In the genomic region with DNA sequence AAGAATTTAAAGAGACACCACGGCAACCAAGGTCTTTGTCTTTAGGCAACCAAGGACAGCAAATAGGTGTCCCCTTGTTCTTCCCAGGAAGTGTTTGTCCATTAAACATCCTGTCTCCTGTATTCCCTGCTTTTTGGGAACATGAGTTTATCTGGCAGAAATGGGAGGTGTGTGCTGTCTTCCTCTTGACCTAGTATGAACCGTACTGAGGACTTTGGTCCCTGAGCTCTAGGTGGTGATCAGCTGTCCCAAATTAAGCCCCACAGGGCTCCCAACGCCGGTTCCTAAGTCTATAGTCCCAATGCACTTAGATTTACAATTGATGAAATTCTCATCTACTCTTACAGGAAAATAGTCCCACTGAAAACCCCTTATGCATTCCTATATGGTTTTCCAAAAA, we compare ENCODE assay signal across 9 mouse cellular contexts. TPM values are rescaled to one million over a fixed set of nuclear protein-coding genes. Genes with fewer than 3 reads are reported as not detected.
DNase-seq lines count a peak whose midpoint lies in the region; ATAC-seq and TF ChIP-seq lines count a peak whose summit lies in the region.
"Had no signal": no experiment of that assay in that cellular context is flagged by ENCODE, and none has a peak within 500 bp of the region (broad histone marks: within the 10 kb centered on the region; RNA-seq: fewer than 3 reads in every experiment).

No protein-coding gene starts in this region.

- TF ChIP-seq POLR2A in cerebellum, adult 2 months (IDR thresholded peaks at IDR 0.05; ENCODE audit: borderline replicate concordance, insufficient read depth, low read length): no peak
- no peak for TF ChIP-seq POLR2A in lung, adult 2 months (IDR thresholded peaks at IDR 0.05; ENCODE audit: borderline replicate concordance, extremely low read depth, low read depth, low read length)

- peak overlapping the region; percentile 70 for H3K4me3 ChIP-seq in cerebellum, adult 2 months (replicated peaks; ENCODE audit: insufficient read depth, low read depth, low read length)
- peak overlapping the region; percentile 57 for H3K4me3 ChIP-seq in lung, adult 2 months (replicated peaks; ENCODE audit: extremely low read depth, low read depth, low read length)
- H3K4me3 ChIP-seq in limb, embryonic 10.5 days: peak overlapping the region; percentile 90
- H3K4me3 ChIP-seq in neural tube, embryonic 15.5 days (replicated peaks): peak overlapping the region; percentile 84; the same call in 1 of the 2 replicates

- 53% methylated on average over 4 of the region's 4 CpGs for WGBS in cerebellum, adult 2 months
- 44% methylated on average over 4 of the region's 4 CpGs for whole genome bisulfite sequencing in lung, adult 2 months
- 82% methylated on average over 4 of the region's 4 CpGs for WGBS in limb, embryonic 10.5 days
- 81% methylated on average over 4 of the region's 4 CpGs for WGBS in neural tube, embryonic 15.5 days

- no peak for TF ChIP-seq CTCF in cerebellum, adult 2 months (IDR thresholded peaks at IDR 0.05; ENCODE audit: borderline replicate concordance, insufficient read depth, low read depth, low read length)
- no peak for TF ChIP-seq CTCF in lung, adult 2 months (IDR thresholded peaks at IDR 0.05; ENCODE audit: insufficient read depth, low read length)

- peak overlapping the region; percentile 95 for H3K4me2 ChIP-seq in neural tube, embryonic 15.5 days

- no peak for DNase-seq in cerebellum, adult 2 months
- DNase-seq in lung, adult 2 months: no peak
- no peak for DNase-seq in lung, postnatal 14 days
- DNase-seq in limb, embryonic 10.5 days (ENCODE audit: low spot score): no peak
- no peak for DNase-seq in retina, postnatal 1 day
- no peak for DNase-seq in urinary bladder, postnatal 14 days (ENCODE audit: low spot score)

- H3K9me3 ChIP-seq in limb, embryonic 10.5 days (replicated peaks): no peaks in the 10 kb centered on the region
- no peaks in the 10 kb centered on the region for H3K9me3 ChIP-seq in neural tube, embryonic 15.5 days (replicated peaks)

- H3K4me1 ChIP-seq in cerebellum, adult 2 months (ENCODE audit: control insufficient read depth, insufficient read depth, low read length): peaks cover 15% of the 10 kb centered on the region
- peaks cover 16% of the 10 kb centered on the region for H3K4me1 ChIP-seq in lung, adult 2 months (ENCODE audit: control insufficient read depth, insufficient read depth, low read length)
- peaks cover 46% of the 10 kb centered on the region for H3K4me1 ChIP-seq in limb, embryonic 10.5 days
- peaks cover 30% of the 10 kb centered on the region for H3K4me1 ChIP-seq in neural tube, embryonic 15.5 days

- H3K27me3 ChIP-seq in cerebellum, adult 2 months (ENCODE audit: control insufficient read depth, insufficient read depth, low read length): no peaks in the 10 kb centered on the region
- peaks cover 32% of the 10 kb centered on the region for H3K27me3 ChIP-seq in limb, embryonic 10.5 days (ENCODE audit: low read depth, poor library complexity, severe bottlenecking)
- H3K27me3 ChIP-seq in neural tube, embryonic 15.5 days (replicated peaks): peaks cover 16% of the 10 kb centered on the region

- peaks cover 14% of the 10 kb centered on the region; the same call in 1 of the 2 replicates for H3K36me3 ChIP-seq in limb, embryonic 10.5 days
- no peaks in the 10 kb centered on the region for H3K36me3 ChIP-seq in neural tube, embryonic 15.5 days

- peak overlapping the region; percentile 98; the same call in 1 of the 2 replicates for H3K9ac ChIP-seq in neural tube, embryonic 15.5 days (replicated peaks)

- ATAC-seq in cerebellum, adult (ENCODE audit: insufficient number of reproducible peaks, low FRiP score, low TSS enrichment): no peak
- no peak for ATAC-seq in neural tube, embryonic 15.5 days (ENCODE audit: low FRiP score)

- peak overlapping the region; percentile 79 for H3K27ac ChIP-seq in cerebellum, adult 2 months (ENCODE audit: insufficient read depth, low read length)
- peak overlapping the region; percentile 90 for H3K27ac ChIP-seq in limb, embryonic 10.5 days
- no peak overlapping the region for H3K27ac ChIP-seq in neural tube, embryonic 15.5 days (replicated peaks)

RNA-seq across cellular contexts. Expression of a gene that starts 0.6 kb away (rescaled TPM):
- 140 and 146 TPM in 2 replicates for polyA plus RNA-seq in cerebellum, adult 2 months (2012; rRNA removed)
- polyA plus RNA-seq in lung, adult 2 months (2012; rRNA removed): 507 and 712 TPM in 2 replicates
- polyA plus RNA-seq in limb, embryonic 10.5 days (2016; fragmentation: Nextera tagmentation; extraction: Ambion mirVana): 47.2 and 57.1 TPM in 2 replicates
- polyA plus RNA-seq in neural tube, embryonic 15.5 days (2015; fragmentation: Nextera tagmentation; extraction: Ambion mirVana): 60.2 and 65.7 TPM in 2 replicates

RNA-seq across cellular contexts. Expression of a gene that starts 7.5 kb away (rescaled TPM):
- polyA plus RNA-seq in cerebellum, adult 2 months (2012; rRNA removed): not detected in 2 replicates
- polyA plus RNA-seq in lung, adult 2 months (2012; rRNA removed): 77.9 and 131 TPM in 2 replicates
- 0.88 and 1.1 TPM in 2 replicates for polyA plus RNA-seq in limb, embryonic 10.5 days (2016; fragmentation: Nextera tagmentation; extraction: Ambion mirVana)
- polyA plus RNA-seq in neural tube, embryonic 15.5 days (2015; fragmentation: Nextera tagmentation; extraction: Ambion mirVana): 0.42 and 0.51 TPM in 2 replicates
- polyA plus RNA-seq: large intestine, adult 2 months had no signal

RNA-seq across cellular contexts. Expression of a gene that starts 18.3 kb away (rescaled TPM):
- 9.0 TPM in 2 replicates for polyA plus RNA-seq in cerebellum, adult 2 months (2012; rRNA removed)
- polyA plus RNA-seq in lung, adult 2 months (2012; rRNA removed): 18.8 and 19.3 TPM in 2 replicates
- polyA plus RNA-seq in limb, embryonic 10.5 days (2016; fragmentation: Nextera tagmentation; extraction: Ambion mirVana): 27.5 and 31.2 TPM in 2 replicates
- 8.3 and 10.0 TPM in 2 replicates for polyA plus RNA-seq in neural tube, embryonic 15.5 days (2015; fragmentation: Nextera tagmentation; extraction: Ambion mirVana)

RNA-seq across cellular contexts. Expression of a gene that starts 18.3 kb away (rescaled TPM):
- polyA plus RNA-seq in cerebellum, adult 2 months (2012; rRNA removed): 168 and 194 TPM in 2 replicates
- 220 and 230 TPM in 2 replicates for polyA plus RNA-seq in lung, adult 2 months (2012; rRNA removed)
- 63.2 and 79.5 TPM in 2 replicates for polyA plus RNA-seq in limb, embryonic 10.5 days (2016; fragmentation: Nextera tagmentation; extraction: Ambion mirVana)
- polyA plus RNA-seq in neural tube, embryonic 15.5 days (2015; fragmentation: Nextera tagmentation; extraction: Ambion mirVana): 60.6 and 68.8 TPM in 2 replicates

RNA-seq across cellular contexts. Expression of a gene that starts 18.7 kb away (rescaled TPM):
- 92.6 and 98.6 TPM in 2 replicates for polyA plus RNA-seq in cerebellum, adult 2 months (2012; rRNA removed)
- 89.7 and 89.8 TPM in 2 replicates for polyA plus RNA-seq in lung, adult 2 months (2012; rRNA removed)
- polyA plus RNA-seq in limb, embryonic 10.5 days (2016; fragmentation: Nextera tagmentation; extraction: Ambion mirVana): 34.5 and 36.7 TPM in 2 replicates
- 19.2 and 20.5 TPM in 2 replicates for polyA plus RNA-seq in neural tube, embryonic 15.5 days (2015; fragmentation: Nextera tagmentation; extraction: Ambion mirVana)

Comparison
In these comparisons a context has a peak if more than half of its experiments do, and no peak if none do; other contexts are left out.
1. RNA of a gene that starts 7.5 kb away (polyA plus RNA-seq): 77.9 to 131 TPM in lung, adult 2 months; 0.88 to 1.1 TPM in limb, embryonic 10.5 days, 0.42 to 0.51 TPM in neural tube, embryonic 15.5 days and not detected in cerebellum, adult 2 months; every median in the first group is over 10 times any median in the second.
2. Peak in every context shown above with its lines, with median percentiles within 50 percentile points of each other: H3K4me3 ChIP-seq.